Mouse (Mus musculus) bone marrow macrophage, adult 2 months (primary cell): ENCODE data around the gene Man2a1.

ENCODE experiments used
- CTCF ChIP-seq: IDR thresholded peaks from 2 replicates; pipeline ENCODE4 v1.5.1; 2012; ENCODE audit warnings: low read depth, mild to moderate bottlenecking, low read length, moderate library complexity
- POLR2A ChIP-seq: IDR thresholded peaks from 2 replicates; pipeline ENCODE4 v1.6.1; 2012; ENCODE audit warnings: mild to moderate bottlenecking, low read depth, low read length, borderline replicate concordance

DNA sequence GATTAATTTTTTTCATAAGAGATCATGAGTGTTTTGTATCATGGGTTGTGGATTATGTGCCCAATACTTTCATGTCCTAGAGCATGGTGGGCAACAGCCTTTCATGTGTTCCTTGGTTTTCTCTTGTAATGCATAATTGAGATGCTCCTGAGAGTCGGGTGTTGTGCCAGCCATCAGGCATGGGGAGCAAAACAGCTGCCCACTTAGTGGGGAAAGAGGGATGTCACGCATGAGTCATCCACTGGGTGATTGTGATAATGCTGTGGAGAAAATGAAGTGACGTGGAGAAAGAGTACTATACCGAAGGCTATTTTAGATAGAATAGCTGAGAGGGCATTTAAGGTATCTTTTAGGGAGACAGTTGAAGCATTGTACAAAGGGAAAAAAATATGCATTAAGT, 18.5 kb downstream of the Man2a1 start:
- TF ChIP-seq CTCF: no peak
- no peak for TF ChIP-seq POLR2A
